Mouse (Mus musculus) heart, adult 8-10 months (tissue): ENCODE results near the gene Alg2. TPM values are rescaled to one million over a fixed set of nuclear protein-coding genes. Genes with fewer than 3 reads are reported as not detected.
A peak's percentile ranks its signal among the peaks of the same experiment; 100 is the strongest.

Experiments
- DNase-seq: peaks from one replicate; pipeline ENCODE4 v3.0.0; 2022; ENCODE audit warnings: low spot score
- total RNA-seq, 4 experiments: library from RNA; stranded (reverse); gene quantifications; 2 replicates each; pipeline ENCODE4 v1.2.4; 2022

The Alg2 gene
- 1 to 10 TPM; 5.5 to 6.7 (median 5.7) TPM for total RNA-seq

DNA sequence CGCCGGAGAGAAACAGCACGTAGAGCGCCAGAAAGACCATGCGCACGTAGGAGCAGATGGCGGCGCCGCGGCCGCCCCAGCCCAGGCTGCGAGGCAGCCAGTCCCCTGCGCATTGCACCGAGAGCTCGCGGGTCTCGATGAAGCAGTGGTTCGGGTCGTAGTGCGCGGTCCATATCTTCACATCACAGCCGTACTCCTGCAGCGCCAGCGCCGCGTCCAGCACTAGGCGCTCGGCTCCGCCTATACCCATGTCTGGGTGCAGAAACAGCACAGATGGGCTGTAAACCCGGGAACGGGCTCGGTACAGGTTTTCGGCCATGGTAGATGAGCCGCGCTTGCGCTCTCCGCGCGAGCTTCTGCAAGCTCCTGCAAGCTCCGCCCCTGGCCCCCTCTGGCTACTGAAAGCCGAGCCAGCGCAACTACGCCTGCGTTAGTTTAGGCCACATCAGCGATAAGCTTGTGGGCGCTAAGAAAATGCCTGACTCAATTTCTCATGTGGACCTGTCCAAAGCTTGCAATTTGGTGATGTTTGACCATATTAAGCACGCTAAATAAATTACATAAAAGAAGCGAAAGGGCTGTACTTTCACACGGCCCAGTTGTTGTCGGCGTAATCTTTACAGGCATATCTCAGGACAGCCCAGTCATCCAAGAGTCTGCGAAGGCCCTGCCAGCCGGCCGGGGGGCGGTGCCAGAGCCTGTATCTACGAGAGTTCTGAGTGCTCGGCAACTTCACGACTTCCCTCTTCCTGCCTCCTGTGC, at the start of gene Alg2, which contains the start of gene Sec61b:
Gene Alg2 (minus strand): TSS at position 366 of the 762 bp plus-strand sequence.
Gene Sec61b (plus strand): TSS at position 691 of the 762 bp plus-strand sequence.
- DNase-seq = peak; percentile 96

- DNase-seq = peak; percentile 29
These were observed 47.9 kb upstream of the Alg2 start for GRCm38 (mm10) chr4:47521884-47522605.

GRCm38 (mm10) chr4:47520076-47520475, 45.9 kb upstream of the Alg2 start:
- no peak for DNase-seq

DNA sequence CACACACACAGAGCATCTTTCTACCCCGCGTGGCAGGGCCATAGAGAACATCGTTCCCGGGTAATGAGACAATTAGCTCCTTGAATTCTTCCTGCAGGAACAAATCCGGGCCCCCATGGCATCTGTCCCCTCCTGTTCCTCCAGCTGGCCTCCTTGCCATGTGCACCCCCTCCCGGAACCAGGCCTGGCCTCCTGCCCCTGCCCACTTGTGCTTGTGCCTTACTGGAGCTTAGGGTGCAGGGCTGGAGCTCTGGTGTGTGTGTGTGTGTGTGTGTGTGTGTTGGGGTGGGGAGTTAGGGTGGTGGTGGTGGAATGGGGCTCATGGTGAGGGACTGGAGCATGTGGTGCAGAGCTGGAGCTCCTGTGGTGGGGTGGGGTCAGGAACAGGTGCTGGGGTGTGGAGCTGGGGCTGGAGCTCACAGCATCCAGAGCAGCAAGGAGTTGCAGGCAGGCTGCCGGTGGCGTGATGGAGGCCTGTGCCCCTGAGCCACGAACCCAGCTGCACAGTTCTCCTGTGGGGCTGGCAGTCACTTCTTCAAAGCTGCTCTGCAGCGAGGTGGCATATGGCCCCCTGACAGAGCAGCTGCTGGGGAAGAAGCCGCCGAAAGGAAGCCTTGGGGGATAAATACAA, 44.5 kb upstream of the Alg2 start:
- DNase-seq = no peak

DNA sequence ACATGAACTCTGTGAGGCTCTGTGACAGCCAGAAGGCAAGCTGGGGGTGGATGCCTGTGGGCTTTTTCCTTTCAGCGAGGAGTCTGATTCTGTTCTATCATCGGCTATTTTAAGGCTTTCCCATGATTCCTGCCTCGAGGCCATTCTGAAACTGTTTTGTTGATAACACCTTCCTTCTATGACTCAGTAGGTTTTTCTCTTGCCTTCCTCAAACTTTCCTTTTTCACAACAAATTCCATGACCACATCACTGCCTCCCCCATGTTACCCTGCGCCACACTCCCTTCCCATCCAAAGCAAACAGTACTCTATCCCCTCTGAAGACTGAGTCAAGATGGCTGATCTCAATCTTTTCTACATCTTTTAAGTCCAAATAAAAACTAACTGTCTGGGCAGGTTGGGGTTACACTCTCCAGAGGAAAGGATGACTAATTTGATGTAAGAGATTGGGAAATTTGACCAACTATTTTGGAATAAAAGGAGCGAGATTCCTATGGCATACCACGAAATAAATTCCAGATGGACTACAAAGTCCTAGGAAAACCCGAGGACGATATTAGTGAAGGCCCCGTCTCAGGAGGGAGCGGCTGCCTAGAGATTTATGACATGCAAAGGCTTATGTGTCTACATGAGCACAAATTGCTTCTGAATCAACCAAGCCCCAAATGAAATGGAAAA, 30.8 kb upstream of the Alg2 start:
- no peak for DNase-seq

DNA sequence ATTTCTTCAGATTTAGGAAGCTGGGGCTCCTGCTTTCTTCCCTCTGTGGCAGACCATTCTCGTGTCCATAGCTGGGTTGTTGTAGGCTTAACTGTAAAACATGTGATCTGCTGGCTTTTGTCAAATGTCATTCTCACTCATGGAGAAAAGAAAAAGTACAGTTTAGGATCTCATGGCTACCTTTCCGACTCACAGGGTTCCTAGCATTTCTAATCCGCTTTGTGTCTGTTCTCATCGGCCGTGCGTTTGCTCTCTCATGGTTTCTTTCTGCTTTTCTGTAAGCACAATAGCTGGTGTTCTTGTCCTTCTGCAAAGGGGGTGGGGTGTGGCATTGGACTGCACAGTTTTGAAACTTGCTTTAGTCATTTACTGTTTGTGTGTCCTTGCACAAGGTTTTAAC, 28.9 kb upstream of the Alg2 start:
- DNase-seq = no peak

DNA sequence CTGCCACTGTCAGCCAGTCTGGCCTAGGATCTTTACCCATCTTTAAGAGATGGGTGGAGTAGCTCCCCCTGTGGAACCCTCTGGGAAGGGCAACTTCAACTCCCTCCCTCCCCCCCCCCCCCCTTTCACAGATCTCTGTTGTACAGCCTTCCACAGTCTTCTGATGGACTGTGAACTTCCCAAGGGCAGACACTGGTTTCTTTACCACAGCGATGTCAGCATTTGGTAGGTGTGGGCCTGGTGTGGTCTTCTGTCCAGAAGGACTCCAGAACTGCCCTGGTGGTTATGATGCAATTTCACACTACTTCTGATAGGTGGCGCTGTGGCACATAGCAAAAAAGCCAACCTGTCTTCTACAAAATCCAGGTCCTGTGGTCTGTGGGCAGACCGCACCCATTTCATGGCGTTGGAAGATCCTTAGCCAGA, 28.4 kb upstream of the Alg2 start:
- DNase-seq = peak; percentile 29

DNA sequence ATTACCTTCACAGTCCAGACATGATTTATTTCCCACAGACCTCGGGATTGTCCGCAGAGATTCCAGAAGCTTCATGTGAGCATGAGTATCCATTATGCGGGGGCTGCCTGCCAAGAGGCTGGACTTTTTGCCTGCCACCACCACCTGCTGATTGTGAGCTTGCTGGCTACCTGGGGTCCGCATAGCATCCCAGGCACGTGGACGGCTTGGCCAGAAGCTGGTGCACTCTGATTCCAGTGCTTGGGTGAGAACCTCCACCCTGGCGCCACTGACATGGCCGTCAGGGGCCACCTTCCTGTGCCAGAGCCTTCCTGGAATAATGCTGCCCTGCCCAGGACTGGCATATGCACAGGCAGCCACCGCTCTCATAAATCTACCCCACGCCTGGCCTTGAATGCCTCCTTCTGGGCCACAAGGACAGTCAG, 25.0 kb upstream of the Alg2 start:
- no peak for DNase-seq

- DNase-seq = no peak
These were observed 23.8 kb upstream of the Alg2 start for GRCm38 (mm10) chr4:47497811-47498385.

GRCm38 (mm10) chr4:47494686-47495085, 20.6 kb upstream of the Alg2 start:
- no peak for DNase-seq

DNA sequence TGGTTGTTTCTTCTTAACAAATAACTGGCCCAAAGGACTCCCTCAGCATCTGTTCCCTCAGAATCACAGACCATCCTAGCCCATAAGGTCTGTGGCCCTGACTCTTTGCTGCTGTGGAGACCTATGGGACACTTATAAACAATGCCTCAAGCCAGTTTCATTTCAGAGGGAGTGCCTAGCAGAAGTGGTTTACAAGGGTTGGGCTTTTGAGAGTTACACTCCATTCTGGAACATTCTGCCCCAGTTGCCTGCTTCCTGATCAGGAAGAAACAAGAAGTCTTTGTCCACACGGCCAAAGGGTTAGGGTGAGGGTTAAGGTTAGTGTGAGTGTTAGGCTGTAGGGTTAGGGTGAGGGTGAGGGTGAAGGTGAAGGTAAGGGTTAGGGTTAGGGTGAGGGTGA, 20.0 kb upstream of the Alg2 start:
- DNase-seq = no peak

DNA sequence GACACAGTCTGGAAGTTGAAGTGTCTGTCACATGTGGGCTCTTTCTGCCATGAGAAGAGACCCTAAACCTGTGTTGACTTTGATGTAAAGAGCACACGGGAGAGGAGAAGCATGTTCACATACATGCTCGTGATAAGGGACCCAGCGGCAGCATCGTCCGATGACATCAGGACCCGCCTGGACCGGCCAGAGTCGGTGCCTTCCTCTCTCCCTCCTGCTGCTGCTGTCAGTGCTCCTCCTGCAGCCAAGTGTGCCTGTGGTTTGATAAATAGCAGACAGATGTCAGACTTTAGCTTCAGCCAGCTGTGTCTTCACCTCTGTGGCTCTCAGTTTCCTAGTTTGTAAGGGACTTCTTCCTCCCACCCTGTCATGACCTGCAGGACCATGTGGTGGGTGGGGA, 19.3 kb upstream of the Alg2 start:
- DNase-seq = no peak

DNA sequence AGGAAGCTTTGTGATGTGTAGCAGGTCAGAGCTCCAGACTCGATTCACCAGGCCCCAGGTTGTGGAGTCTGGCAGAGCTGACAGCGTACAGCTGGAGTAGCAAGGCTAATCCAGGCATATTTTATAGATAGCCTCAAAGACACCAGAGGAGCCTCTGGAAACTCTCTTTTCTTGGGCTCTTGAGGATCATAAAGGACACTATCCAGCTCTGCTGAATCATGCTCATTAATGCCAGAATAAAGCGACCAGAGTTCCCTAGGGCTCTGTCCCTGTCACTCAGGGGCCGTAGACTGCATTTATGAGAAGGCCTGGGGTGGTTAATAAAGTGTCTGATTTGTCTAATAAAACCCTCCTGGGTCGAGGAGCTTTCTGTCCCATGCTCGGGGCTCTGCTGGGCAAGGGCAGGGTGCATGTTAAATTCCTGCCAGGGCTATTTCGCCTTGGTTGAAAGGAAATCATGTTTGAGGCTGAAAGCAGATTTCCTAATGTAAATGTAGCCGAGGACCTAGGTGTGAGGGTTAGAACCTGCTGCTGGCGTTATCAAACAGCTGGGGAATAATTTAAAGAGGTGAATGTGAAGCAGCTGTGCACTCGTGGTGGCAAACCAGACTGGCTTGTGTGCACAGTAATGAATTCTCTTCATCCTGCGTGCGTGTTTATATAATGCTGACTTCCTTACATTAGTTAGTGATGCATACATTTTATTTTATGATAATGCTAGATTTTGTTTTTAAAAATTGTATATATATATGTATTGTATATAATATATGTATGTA, 18.4 kb upstream of the Alg2 start:
- no peak for DNase-seq

DNA sequence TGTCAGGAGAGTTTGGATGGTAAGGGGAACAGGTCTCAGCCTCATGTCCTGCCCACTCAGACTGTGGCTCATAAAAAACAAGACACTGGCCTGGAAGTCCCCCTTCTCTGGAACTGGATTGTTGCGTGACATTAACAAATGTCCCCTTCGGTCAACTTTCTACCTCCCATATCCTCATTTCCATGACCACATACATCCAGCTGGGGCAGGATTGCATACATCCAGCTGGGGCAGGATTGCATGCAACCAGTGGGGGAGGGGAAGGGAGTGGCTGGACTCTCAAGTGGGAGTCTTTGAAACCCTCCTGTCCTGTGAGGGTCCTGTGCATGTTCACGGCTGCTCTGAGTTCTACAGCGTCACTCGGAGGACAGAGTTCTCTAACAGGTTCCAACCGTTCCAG, 17.1 kb upstream of the Alg2 start:
- DNase-seq = no peak

DNA sequence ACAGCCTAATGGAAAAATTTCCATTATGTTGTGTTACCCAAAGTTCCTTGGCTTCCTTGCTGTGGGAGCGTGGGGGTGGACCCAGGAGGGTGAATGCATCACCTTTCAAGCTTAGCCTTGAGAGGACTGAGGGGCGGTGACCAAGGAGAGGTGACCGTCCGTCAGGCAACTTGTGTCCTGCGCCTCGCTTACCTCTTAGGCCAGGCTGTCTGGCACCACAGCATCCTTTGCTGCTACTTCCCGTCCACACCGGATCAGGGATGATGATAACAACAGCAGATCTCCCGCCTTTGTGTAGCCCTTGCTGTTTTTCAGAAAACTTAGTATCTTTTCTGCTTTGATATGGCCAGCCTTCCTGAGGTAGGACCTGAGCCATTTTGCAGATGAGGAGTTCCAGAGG, 6.4 kb upstream of the Alg2 start:
- DNase-seq = no peak

- DNase-seq = no peak
These were observed 6.0 kb upstream of the Alg2 start for GRCm38 (mm10) chr4:47480095-47480494.

DNA sequence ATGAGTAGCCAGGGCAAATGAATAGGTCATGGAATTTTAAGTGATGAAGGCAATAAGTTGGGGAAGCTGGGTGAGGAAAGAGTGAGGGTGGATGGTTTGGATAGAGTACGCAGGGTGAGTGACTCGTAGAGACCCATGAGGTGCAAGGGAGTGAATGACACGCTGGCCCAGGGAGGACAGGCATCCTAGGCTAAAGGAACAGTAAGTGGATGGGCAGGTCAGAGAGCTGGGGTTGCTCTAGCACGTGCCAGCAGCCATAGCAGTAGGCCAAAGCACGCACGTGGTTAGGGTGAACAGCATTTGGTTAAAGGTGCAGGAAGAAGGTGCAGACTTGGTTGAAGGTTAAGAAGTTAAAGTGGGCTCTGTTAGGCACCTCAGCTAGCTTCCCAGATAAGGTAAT, 3.4 kb upstream of the Alg2 start:
- DNase-seq = no peak

DNA sequence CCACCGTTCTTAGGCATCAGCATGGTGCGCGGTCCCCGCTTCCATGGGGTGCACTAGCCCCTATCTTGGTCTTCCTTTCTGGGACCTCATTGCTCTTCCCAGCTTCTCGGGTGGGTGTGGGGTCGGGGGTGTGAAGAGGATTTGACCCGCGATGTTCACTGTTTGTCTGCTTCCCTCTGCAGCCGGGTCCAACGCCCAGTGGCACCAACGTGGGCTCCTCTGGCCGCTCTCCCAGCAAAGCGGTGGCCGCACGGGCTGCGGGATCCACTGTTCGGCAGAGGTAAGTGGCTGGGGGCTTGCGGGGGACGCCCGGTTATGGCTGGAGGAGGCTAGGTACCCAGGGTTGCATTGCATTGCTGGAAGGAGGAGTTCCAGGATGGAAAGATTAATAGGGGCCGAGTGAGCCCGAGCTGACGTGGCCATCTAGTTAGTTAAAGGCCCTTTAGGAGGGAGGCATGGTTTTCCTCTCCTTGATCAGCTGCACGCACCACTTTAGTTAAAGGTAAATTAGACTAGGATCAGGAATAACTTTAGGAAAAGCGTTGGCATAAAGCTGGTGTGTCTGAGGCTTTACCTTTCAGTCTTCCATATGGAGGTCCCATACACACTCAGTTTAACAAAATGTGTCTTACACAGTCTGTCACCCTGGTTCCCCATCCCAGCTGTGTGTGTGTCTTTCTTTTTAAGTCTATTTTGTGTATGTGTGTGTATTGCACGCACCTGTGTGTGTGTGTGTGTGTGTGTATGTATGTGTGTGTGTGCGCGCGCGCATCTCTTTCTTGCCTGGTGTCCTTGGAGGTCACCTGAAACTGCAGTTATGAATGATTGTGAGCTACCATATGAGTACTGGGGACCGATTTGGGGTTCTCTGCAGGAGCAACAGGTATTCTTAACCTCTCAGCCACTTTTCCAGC, 854 bp upstream of the Alg2 start:
- DNase-seq = no peak

DNA sequence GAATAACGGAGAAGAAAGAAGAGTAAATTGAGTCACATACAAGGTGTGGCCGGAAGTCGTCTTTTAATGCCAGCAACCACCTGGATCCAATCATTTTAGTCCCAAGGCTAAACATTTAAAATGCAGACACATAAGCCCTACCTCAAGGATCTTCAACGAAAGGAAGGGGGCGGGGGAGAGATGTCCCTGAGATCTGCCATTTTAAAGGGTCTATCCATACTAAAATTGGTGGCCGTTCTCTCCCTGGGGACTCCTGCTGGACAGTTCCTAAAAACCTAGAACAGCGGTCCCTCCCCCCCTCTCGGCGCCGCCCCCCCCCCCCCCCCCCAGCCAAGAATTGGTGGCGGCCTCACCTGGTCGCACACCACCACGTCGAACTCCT, 556 bp downstream of the Alg2 start:
- DNase-seq = peak; percentile 4

DNA sequence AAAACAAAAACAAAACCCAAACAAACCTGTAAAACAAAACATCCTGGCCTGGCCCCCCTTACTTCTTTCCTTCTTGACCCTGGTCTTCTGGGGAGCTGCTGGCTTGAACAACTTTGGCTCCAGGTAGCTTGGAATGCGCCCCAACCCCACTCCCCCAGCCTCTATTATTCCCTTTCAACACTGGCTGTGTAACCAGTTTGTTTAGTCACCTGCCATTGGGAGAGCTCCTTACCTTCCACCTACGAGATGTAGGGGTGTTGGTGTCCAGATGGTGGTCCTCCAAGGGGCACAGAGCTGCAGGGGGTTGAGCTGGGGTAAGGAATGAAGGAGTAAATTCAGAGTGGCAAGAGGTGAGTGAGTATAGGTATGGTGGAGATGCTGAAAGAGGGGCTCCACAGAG, 6.9 kb downstream of the Alg2 start:
- no peak for DNase-seq
